Mouse (Mus musculus) testis, adult 2 months (tissue): ENCODE data around the gene Fam71e1.

Experiments
- CTCF ChIP-seq: fragments of 200-500 bp; IDR thresholded peaks from 2 replicates; pipeline ENCODE4 v1.5.1; 2012; ENCODE audit warnings: low read depth, mild to moderate bottlenecking, inconsistent platforms, low read length, moderate library complexity; ENCODE audit not compliant: control insufficient read depth, insufficient read depth, insufficient replicate concordance
- POLR2A ChIP-seq: fragments of 200-500 bp; IDR thresholded peaks from 2 replicates; pipeline ENCODE4 v1.6.1; 2012; ENCODE audit warnings: low read depth, mild to moderate bottlenecking, inconsistent platforms, low read length, moderate library complexity; ENCODE audit not compliant: control insufficient read depth

- TF ChIP-seq CTCF, result no peak
- TF ChIP-seq POLR2A, result no peak; the same call in 1 of the 2 replicates
These were observed 29.5 kb upstream of the Fam71e1 start for GRCm38 (mm10) chr7:44466888-44467311.
